Mouse (Mus musculus) intestine, postnatal 0 days (tissue): ENCODE measurements around the gene Slc6a17. TPM values are rescaled to one million over a fixed set of nuclear protein-coding genes. Genes with fewer than 3 reads are reported as not detected.

Source experiments
- ATAC-seq: fragments of 200-750 bp; cut with Nextera tagmentation; 2 replicates; pipeline ENCODE4 v1.8.0; 2017; ENCODE audit warnings: mild to moderate bottlenecking, moderate TSS enrichment, moderate library complexity
- H3K27ac ChIP-seq: fragments of 300-500 bp; sonication (generic); 2 replicates; pipeline ENCODE4 v1.5.1; 2014; ENCODE audit warnings: mild to moderate bottlenecking, low read depth, low read length, moderate library complexity
- H3K27me3 ChIP-seq: fragments of 300-500 bp; sonication (generic); replicated peaks from 2 replicates; pipeline ENCODE4 v1.6.1; 2014; ENCODE audit warnings: low read length, mixed read lengths; ENCODE audit not compliant: control insufficient read depth, insufficient read depth
- H3K36me3 ChIP-seq: fragments of 300-500 bp; sonication (generic); 2 replicates; pipeline ENCODE4 v1.6.1; 2014; ENCODE audit warnings: mild to moderate bottlenecking, moderate library complexity; ENCODE audit not compliant: control insufficient read depth, insufficient read depth
- H3K4me1 ChIP-seq: fragments of 300-500 bp; sonication (generic); replicated peaks from 2 replicates; pipeline ENCODE4 v1.6.1; 2014; ENCODE audit warnings: antibody characterized with exemption, low read length, mixed read lengths; ENCODE audit not compliant: control insufficient read depth, insufficient read depth
- H3K4me2 ChIP-seq: fragments of 300-500 bp; sonication (generic); replicated peaks from 2 replicates; pipeline ENCODE4 v1.6.1; 2014; ENCODE audit warnings: low read depth, mild to moderate bottlenecking, moderate library complexity
- H3K4me3 ChIP-seq: fragments of 300-500 bp; sonication (generic); 2 replicates; pipeline ENCODE4 v1.5.1; 2014; ENCODE audit warnings: low read depth, low read length
- H3K9ac ChIP-seq: fragments of 300-500 bp; sonication (generic); 2 replicates; pipeline ENCODE4 v1.6.1; 2014; ENCODE audit warnings: mild to moderate bottlenecking, low read depth, low read length
- H3K9me3 ChIP-seq: fragments of 300-500 bp; sonication (generic); 2 replicates; pipeline ENCODE4 v1.6.1; 2016; ENCODE audit warnings: mixed run types; ENCODE audit not compliant: control insufficient read depth
- CTCF ChIP-seq: sonication (generic); IDR thresholded peaks from 2 replicates; pipeline ENCODE4 v1.5.1; 2016; ENCODE audit warnings: low read depth, mild to moderate bottlenecking, control low read depth, antibody characterized with exemption, moderate library complexity
- WGBS: fragments of 180-500 bp; shearing (Covaris S2); extraction: QIAGEN DNeasy Blood & Tissue Kit; methylation state at CpG from one replicate; pipeline ENCODE4 v1.1.7; 2014; 5-methylcytosine and 5-hydroxymethylcytosine counted together
- polyA plus RNA-seq: library from polyadenylated mRNA; unstranded; fragments of >200 nt; fragmentation: Nextera tagmentation; extraction: Ambion mirVana; gene quantifications from 2 replicates; pipeline ENCODE4 v1.2.1, GENCODE M21; 2015

The Slc6a17 gene
- polyA plus RNA-seq, 1 experiment from 2014 or later: 1.7 TPM

GRCm38 (mm10) chr3:107501702-107502151 is 16.1 kb downstream of the Slc6a17 start:
- no peak for TF ChIP-seq CTCF
- H3K27me3 ChIP-seq: no peaks in the 10 kb centered on the region
- no peak overlapping the region for H3K4me2 ChIP-seq
- no peak overlapping the region for H3K27ac ChIP-seq
- 35% methylated on average over 7 of the region's 7 CpGs for WGBS
- ATAC-seq: no peak
- no peaks in the 10 kb centered on the region for H3K36me3 ChIP-seq
- no peak overlapping the region for H3K9ac ChIP-seq
- H3K9me3 ChIP-seq: no peaks in the 10 kb centered on the region
- H3K4me3 ChIP-seq: no peak overlapping the region
- H3K4me1 ChIP-seq: no peaks in the 10 kb centered on the region

DNA sequence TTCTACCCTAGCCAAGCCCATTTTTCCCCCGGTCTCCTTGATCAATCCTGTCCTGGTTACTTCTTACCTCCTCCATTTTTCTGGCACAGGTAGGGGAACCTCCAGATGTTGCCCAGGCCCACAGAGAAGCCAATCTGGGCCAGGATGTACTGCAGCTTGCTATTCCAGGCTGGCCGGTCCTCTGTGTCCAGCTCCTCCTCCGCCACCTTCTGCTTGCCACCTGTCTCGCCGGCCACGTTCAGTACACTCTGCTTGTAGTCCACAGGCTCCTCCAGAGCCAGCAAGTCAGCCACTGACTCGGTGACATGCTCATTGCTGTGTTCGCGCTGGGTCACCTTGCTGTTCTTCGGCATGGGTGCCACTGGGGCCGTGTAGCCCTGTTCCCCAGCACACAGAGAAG is 17.5 kb downstream of the Slc6a17 start:
- Histone ChIP-seq H3K36me3 (no peaks in the 10 kb centered on the region), H3K4me1 (no peaks in the 10 kb centered on the region), H3K27me3 (no peaks in the 10 kb centered on the region), H3K9ac (no peak overlapping the region), H3K27ac (no peak overlapping the region), H3K4me2 (no peak overlapping the region), H3K9me3 (no peaks in the 10 kb centered on the region), H3K4me3 (no peak overlapping the region)
- no peak for ATAC-seq
- no peak for TF ChIP-seq CTCF
- 96% methylated on average over 11 of the region's 11 CpGs for WGBS

DNA sequence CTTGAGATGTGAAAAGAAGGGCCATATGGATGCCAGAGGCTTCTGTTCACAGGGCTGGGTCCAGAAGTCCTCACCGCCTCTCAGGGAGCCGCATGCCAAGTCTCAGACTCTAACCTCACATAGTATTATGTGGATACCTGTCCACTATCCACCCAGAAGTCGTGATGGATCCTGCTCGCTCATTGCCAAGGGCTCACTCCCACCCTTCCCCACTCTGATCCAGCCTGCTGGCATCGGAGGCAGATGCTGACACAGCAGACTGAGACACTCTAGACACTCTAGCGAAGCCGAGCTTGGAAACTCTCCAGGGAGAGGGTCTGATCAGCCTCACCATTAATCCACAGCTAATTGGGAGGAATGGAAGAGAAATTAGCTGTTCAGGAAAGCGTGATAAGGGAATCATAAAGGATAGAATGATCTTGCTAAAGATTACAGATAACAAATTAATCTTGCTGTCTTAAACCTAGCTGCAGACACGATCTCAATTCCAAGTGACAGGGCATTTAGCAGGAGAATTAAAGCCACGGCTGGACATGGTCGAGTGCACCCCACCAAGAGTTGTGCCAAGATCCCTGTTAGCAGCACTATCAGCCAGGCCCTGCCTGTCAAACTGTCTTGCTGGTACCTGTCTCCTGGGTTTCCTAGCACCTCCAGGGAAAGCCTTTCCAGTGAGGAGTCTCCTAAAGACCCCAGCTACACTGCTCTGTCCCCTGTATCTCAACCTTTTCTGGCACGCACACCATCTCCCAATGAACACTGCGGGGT is 21.6 kb downstream of the Slc6a17 start:
- TF ChIP-seq CTCF: no peak
- H3K27me3 ChIP-seq: no peaks in the 10 kb centered on the region
- no peaks in the 10 kb centered on the region for H3K4me1 ChIP-seq
- H3K9me3 ChIP-seq: no peaks in the 10 kb centered on the region
- 72% methylated on average over 13 of the region's 13 CpGs for WGBS
- no peaks in the 10 kb centered on the region for H3K36me3 ChIP-seq
- no peak for ATAC-seq
- H3K4me2 ChIP-seq: no peak overlapping the region
- H3K4me3 ChIP-seq: no peak overlapping the region
- no peak overlapping the region for H3K27ac ChIP-seq
- no peak overlapping the region for H3K9ac ChIP-seq

- ATAC-seq: no peak
- WGBS: 93% methylated on average over 6 of the region's 6 CpGs
- H3K9ac ChIP-seq: no peak overlapping the region
- H3K36me3 ChIP-seq: no peaks in the 10 kb centered on the region
- H3K4me1 ChIP-seq: no peaks in the 10 kb centered on the region
- no peak overlapping the region for H3K4me2 ChIP-seq
- no peak for TF ChIP-seq CTCF
- no peaks in the 10 kb centered on the region for H3K27me3 ChIP-seq
- H3K27ac ChIP-seq: no peak overlapping the region
- H3K4me3 ChIP-seq: no peak overlapping the region
- H3K9me3 ChIP-seq: no peaks in the 10 kb centered on the region
Observed at GRCm38 (mm10) chr3:107495524-107495923, 22.3 kb downstream of the Slc6a17 start.

DNA sequence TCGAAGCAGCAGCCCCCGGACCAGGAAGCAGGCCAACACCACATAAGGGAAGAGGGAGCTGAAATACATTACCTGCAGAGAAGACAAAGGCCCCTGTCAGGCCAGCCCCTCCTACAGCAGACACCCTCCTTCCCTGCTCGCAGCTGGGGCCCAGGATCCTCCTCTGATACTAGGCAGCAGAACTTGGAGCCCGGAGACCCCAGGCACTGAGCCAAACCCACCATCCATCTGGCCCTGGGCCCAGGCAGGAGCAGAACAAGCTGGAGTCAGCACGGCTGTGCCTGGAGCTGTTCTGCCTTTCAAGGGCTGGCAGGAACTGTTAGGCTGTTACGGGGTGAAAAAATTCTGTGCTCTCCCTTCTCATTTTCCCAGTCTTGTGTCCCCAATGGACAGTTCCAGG is 26.4 kb downstream of the Slc6a17 start:
- 48% methylated on average over 6 of the region's 6 CpGs for WGBS
- no peaks in the 10 kb centered on the region for H3K4me1 ChIP-seq
- H3K4me3 ChIP-seq: no peak overlapping the region
- no peak overlapping the region for H3K9ac ChIP-seq
- H3K27ac ChIP-seq: no peak overlapping the region
- H3K9me3 ChIP-seq: no peaks in the 10 kb centered on the region
- no peaks in the 10 kb centered on the region for H3K36me3 ChIP-seq
- no peak overlapping the region for H3K4me2 ChIP-seq
- H3K27me3 ChIP-seq: no peaks in the 10 kb centered on the region; the same call in 1 of the 2 replicates
- ATAC-seq: no peak; the same call in 1 of the 2 replicates
- no peak for TF ChIP-seq CTCF

DNA sequence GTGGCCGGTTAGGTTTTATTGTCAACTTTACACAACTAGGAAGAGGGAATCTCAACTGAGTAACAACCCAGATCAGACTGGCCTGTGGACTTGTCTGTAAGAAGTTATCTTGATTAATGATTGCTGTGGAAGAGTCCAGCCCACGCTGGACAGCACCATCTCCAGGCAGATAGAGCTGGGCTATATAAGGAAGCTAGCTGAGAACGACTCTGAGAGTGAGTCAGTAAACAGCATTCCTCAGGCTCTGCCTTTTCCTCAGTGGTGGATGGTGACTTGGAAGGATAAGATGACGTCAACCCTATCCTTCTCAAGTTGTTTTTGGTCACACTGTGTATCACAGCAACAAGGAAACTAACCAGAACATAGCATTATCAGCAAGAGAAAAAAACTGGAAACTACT is 29.2 kb downstream of the Slc6a17 start:
- no peaks in the 10 kb centered on the region for H3K4me1 ChIP-seq
- ATAC-seq: peak; percentile 77
- no peak overlapping the region for H3K27ac ChIP-seq
- no peak overlapping the region for H3K4me2 ChIP-seq
- no peak overlapping the region for H3K4me3 ChIP-seq
- no peak overlapping the region for H3K9ac ChIP-seq
- no peak for TF ChIP-seq CTCF
- no peaks in the 10 kb centered on the region for H3K36me3 ChIP-seq
- 30% methylated on average over 4 of the region's 4 CpGs for WGBS
- no peaks in the 10 kb centered on the region for H3K9me3 ChIP-seq
- H3K27me3 ChIP-seq: peaks cover 3% of the 10 kb centered on the region; the same call in 1 of the 2 replicates
